Mouse (Mus musculus) neutrophil, adult 59 days (primary cell): ENCODE measurements around the gene Fam45a. TPM values are rescaled to one million over a fixed set of nuclear protein-coding genes. Genes with fewer than 3 reads are reported as not detected.

ENCODE experiments used
- total RNA-seq, 2 experiments: library from RNA; stranded (reverse); gene quantifications; 1 replicate in 1 of 2; 2 replicates in 1 of 2; pipeline ENCODE4 v1.2.4; 2023

Fam45a gene
- total RNA-seq, result 10 to 100 TPM; 22.1 to 30.1 TPM

DNA sequence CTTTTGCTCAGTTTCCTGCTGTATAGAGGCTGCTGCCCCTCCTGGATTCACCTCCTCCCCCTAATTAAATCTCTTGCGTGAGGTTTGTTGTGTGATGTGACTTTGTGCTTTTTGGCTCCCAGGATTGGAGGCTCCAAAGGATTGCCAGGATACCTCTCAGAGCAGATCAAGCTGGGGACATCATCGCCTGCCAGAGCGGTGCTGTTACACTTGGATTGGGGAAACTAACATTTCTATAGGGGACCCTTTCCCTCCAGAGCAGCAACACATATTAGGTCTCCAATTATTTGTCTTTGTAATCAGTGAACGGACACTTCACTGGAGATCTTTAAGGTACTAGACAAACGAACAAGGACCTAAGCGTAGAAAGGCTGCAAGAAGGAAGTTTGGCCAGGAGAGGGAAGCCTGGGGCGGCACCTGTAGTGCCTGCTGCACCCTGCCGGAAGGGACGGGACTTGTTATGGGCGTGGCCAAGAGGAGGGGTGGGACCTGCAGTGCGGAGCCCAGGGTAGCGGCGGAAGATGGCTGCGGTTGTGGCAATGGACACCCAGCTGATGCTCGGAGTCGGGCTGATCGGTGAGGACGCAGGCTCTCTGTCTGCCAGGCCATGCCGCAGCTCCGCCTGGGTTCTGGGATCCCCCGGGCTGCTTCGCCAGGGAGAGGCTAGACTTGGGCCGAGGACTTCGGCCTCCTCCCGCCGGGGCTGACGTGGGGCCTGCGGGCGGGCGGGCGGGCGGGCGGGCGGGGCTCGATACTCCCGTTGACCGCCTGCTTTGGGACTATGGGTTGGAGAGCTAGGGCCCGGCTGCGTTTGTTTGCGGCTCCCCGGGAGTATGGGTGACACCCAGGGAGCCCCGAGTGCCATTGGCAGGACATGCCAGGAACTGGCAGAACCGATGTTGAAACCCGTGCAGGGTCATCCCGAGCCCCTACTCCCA is at the start of gene Fam45a:
Gene Fam45a, plus strand, starts transcription at position 488 of the 938 bp plus-strand sequence.

GRCm38 (mm10) chr19:60790551-60791161 is 20.7 kb upstream of the Fam45a start, which contains the start of gene Eif3a:
Gene Eif3a (minus strand): TSS chr19:60790658.

GRCm38 (mm10) chr19:60860868-60861700 is 49.7 kb downstream of the Fam45a start, which contains the start of gene Sfxn4:
Gene Sfxn4 (minus strand): TSS chr19:60861479.

GRCm38 (mm10) chr19:60874064-60874694 is 62.8 kb downstream of the Fam45a start, which contains the start of gene Prdx3:
Gene Prdx3 (minus strand): TSS chr19:60874556.

Other genes with a start within 250 kb of the Fam45a start
- 10 to 100 TPM; 39.6 to 44.0 TPM for gene Cacul1, start 230.6 kb upstream of the Fam45a start, total RNA-seq
- gene Nanos1, start 55.6 kb upstream of the Fam45a start, total RNA-seq, result 1 to 10 TPM; 2.4 to 3.1 TPM
- gene Eif3a, start 20.9 kb upstream of the Fam45a start, total RNA-seq, result 10 to 100 TPM; 93.4 to 97.1 TPM
- 1 to 10 TPM in 1 of 2 experiments, under 1 TPM in 1; 0.77 to 1.1 TPM for gene Sfxn4, start 49.9 kb downstream of the Fam45a start, total RNA-seq
- 10 to 100 TPM; 35.1 to 35.9 TPM for gene Prdx3, start 63.0 kb downstream of the Fam45a start, total RNA-seq
- gene Grk5, start 78.2 kb downstream of the Fam45a start, total RNA-seq, result 10 to 100 TPM; 26.2 to 33.2 TPM